Comparison of ENCODE assay signal across 23 mouse cellular contexts in genomic region chr16:37571554-37571953, GRCm38 (mm10). TPM values are rescaled to one million over a fixed set of nuclear protein-coding genes. Genes with fewer than 3 reads are reported as not detected.
DNase-seq lines count a peak whose midpoint lies in the region; ATAC-seq lines count a peak whose summit lies in the region.
"Had no signal": no experiment of that assay in that cellular context is flagged by ENCODE, and none has a peak within 500 bp of the region (broad histone marks: within the 10 kb centered on the region; RNA-seq: fewer than 3 reads in every experiment).

No protein-coding gene starts in this region.

- H3K36me3 ChIP-seq in hindbrain, embryonic 10.5 days = peaks cover 29% of the 10 kb centered on the region
- no peaks in the 10 kb centered on the region for H3K36me3 ChIP-seq in hindbrain, embryonic 11.5 days (ENCODE audit: control insufficient read depth, insufficient read depth, low read length)
- peaks cover 9% of the 10 kb centered on the region; the same call in 1 of the 2 replicates for H3K36me3 ChIP-seq in embryonic facial prominence, embryonic 14.5 days (ENCODE audit: control insufficient read depth, insufficient read depth, low read length)
- no peaks in the 10 kb centered on the region for H3K36me3 ChIP-seq in midbrain, embryonic 15.5 days (replicated peaks)

- 84% methylated on average over 3 of the region's 3 CpGs for WGBS in hindbrain, embryonic 10.5 days
- 87% methylated on average over 3 of the region's 3 CpGs for WGBS in hindbrain, embryonic 11.5 days
- WGBS in embryonic facial prominence, embryonic 14.5 days = 61% methylated on average over 3 of the region's 3 CpGs
- WGBS in midbrain, embryonic 15.5 days = 53% methylated on average over 3 of the region's 3 CpGs

- H3K27me3 ChIP-seq in hindbrain, embryonic 10.5 days (ENCODE audit: insufficient read depth, poor library complexity, severe bottlenecking) = no peaks in the 10 kb centered on the region
- H3K27me3 ChIP-seq in hindbrain, embryonic 11.5 days (ENCODE audit: control insufficient read depth, insufficient read depth, low read length) = no peaks in the 10 kb centered on the region
- no peaks in the 10 kb centered on the region for H3K27me3 ChIP-seq in embryonic facial prominence, embryonic 14.5 days (replicated peaks; ENCODE audit: control insufficient read depth, insufficient read depth, low read length)
- no peaks in the 10 kb centered on the region for H3K27me3 ChIP-seq in midbrain, embryonic 15.5 days (replicated peaks)
- H3K27me3 ChIP-seq: heart, embryonic 13.5 days had no signal

- H3K9me3 ChIP-seq in hindbrain, embryonic 10.5 days = peaks cover 8% of the 10 kb centered on the region
- H3K9me3 ChIP-seq in hindbrain, embryonic 11.5 days (ENCODE audit: control insufficient read depth, low read length) = no peaks in the 10 kb centered on the region
- H3K9me3 ChIP-seq in embryonic facial prominence, embryonic 14.5 days (ENCODE audit: control insufficient read depth, low read length) = no peaks in the 10 kb centered on the region
- no peaks in the 10 kb centered on the region for H3K9me3 ChIP-seq in midbrain, embryonic 15.5 days

- H3K4me1 ChIP-seq in hindbrain, embryonic 10.5 days (replicated peaks) = peaks cover 4% of the 10 kb centered on the region; the same call in 1 of the 2 replicates
- H3K4me1 ChIP-seq in hindbrain, embryonic 11.5 days (replicated peaks; ENCODE audit: control insufficient read depth, insufficient read depth, low read length) = no peaks in the 10 kb centered on the region
- no peaks in the 10 kb centered on the region for H3K4me1 ChIP-seq in embryonic facial prominence, embryonic 14.5 days (ENCODE audit: control insufficient read depth, insufficient read depth, low read length)
- H3K4me1 ChIP-seq in midbrain, embryonic 15.5 days = peaks cover 9% of the 10 kb centered on the region

- no peak overlapping the region for H3K4me3 ChIP-seq in hindbrain, embryonic 10.5 days
- H3K4me3 ChIP-seq in hindbrain, embryonic 11.5 days (ENCODE audit: low read depth, low read length) = no peak overlapping the region
- H3K4me3 ChIP-seq in embryonic facial prominence, embryonic 14.5 days (ENCODE audit: low read depth, low read length) = no peak overlapping the region
- H3K4me3 ChIP-seq in midbrain, embryonic 15.5 days = no peak overlapping the region
- H3K4me3 ChIP-seq: heart, embryonic 13.5 days had no signal

- ATAC-seq in hindbrain, embryonic 11.5 days (ENCODE audit: low FRiP score) = no peak
- 0 out of 2 replicates have a peak, but pooled peaks have one; percentile 31 for ATAC-seq in embryonic facial prominence, embryonic 14.5 days (ENCODE audit: low read depth)
- ATAC-seq in midbrain, embryonic 15.5 days (replicated peaks) = no peak

- H3K4me2 ChIP-seq in hindbrain, embryonic 11.5 days (replicated peaks; ENCODE audit: low read depth, low read length) = no peak overlapping the region
- no peak overlapping the region for H3K4me2 ChIP-seq in embryonic facial prominence, embryonic 14.5 days (ENCODE audit: low read depth, low read length)
- H3K4me2 ChIP-seq in midbrain, embryonic 15.5 days = no peak overlapping the region
- H3K4me2 ChIP-seq: heart, embryonic 13.5 days; liver, embryonic 11.5 days had no signal

- 0 out of 2 replicates have a peak overlapping the region, but pooled peaks have one; percentile 16 for H3K27ac ChIP-seq in hindbrain, embryonic 10.5 days
- no peak overlapping the region for H3K27ac ChIP-seq in hindbrain, embryonic 11.5 days (ENCODE audit: low read depth, low read length)
- peak overlapping the region; percentile 1 for H3K27ac ChIP-seq in embryonic facial prominence, embryonic 14.5 days (replicated peaks; ENCODE audit: low read depth, low read length)
- H3K27ac ChIP-seq in midbrain, embryonic 15.5 days = 0 out of 2 replicates have a peak overlapping the region, but pooled peaks have one; percentile 9
- H3K27ac ChIP-seq: heart, embryonic 13.5 days had no signal

- DNase-seq in hindbrain, embryonic 10.5 days (ENCODE audit: low spot score) = no peak
- no peak for DNase-seq in hindbrain, embryonic 11.5 days (ENCODE audit: low spot score)
- peak; percentile 38 for DNase-seq in embryonic facial prominence, embryonic 14.5 days (ENCODE audit: low spot score)
- peak; percentile 20 for DNase-seq in forelimb bud, embryonic 11.5 days (ENCODE audit: low read depth, low spot score)
- no peak for DNase-seq in left cerebral cortex, adult 9 months (ENCODE audit: low spot score in 2 of 2)
- no peak for DNase-seq in left cerebral cortex, adult 8-10 months (ENCODE audit: low spot score in 2 of 2)
- DNase-seq: adrenal gland, postnatal 25 days; B cell, adult 2 months; cerebellum, adult 18-20 months; cerebellum, postnatal 25 days; embryo, embryonic 11 days; gastrocnemius, postnatal 10 days; heart, adult 18-20 months; heart, postnatal 36 days; kidney, adult 11 months; lung, adult 2 months; thymus, adult 18-20 months had no signal

- H3K9ac ChIP-seq in hindbrain, embryonic 11.5 days (ENCODE audit: low read depth, low read length) = no peak overlapping the region
- H3K9ac ChIP-seq in embryonic facial prominence, embryonic 14.5 days (ENCODE audit: low read depth, low read length) = no peak overlapping the region
- no peak overlapping the region for H3K9ac ChIP-seq in midbrain, embryonic 15.5 days
- H3K9ac ChIP-seq: heart, embryonic 13.5 days had no signal

RNA-seq across cellular contexts. Expression of gene Hgd, which starts 8.4 kb away (rescaled TPM):
- polyA plus RNA-seq in hindbrain, embryonic 10.5 days (2016; fragmentation: Nextera tagmentation; extraction: Ambion mirVana) = 0.12 TPM in 1 of 2 replicates, not detected in the other
- polyA plus RNA-seq in hindbrain, embryonic 11.5 days (2014; fragmentation: Nextera tagmentation; extraction: Ambion mirVana) = not detected in 2 replicates
- not detected in 2 replicates for polyA plus RNA-seq in embryonic facial prominence, embryonic 14.5 days (2014; fragmentation: Nextera tagmentation; extraction: Ambion mirVana)
- 0.14 and 0.37 TPM in 2 replicates for polyA plus RNA-seq in midbrain, embryonic 15.5 days (2015; fragmentation: Nextera tagmentation; extraction: Ambion mirVana)
- total RNA-seq in left cerebral cortex, adult 8-10 months (2022) = not detected
- total RNA-seq: adrenal gland, postnatal 25 days; heart, adult 18-20 months; left cerebral cortex, postnatal 14 days; megakaryocyte-erythroid progenitor cell, adult 5-6 weeks had no signal
- polyA plus RNA-seq: large intestine, adult 2 months had no signal

RNA-seq across cellular contexts. Expression of gene Rabl3, which starts 31.9 kb away (rescaled TPM):
- 38.3 and 40.5 TPM in 2 replicates for polyA plus RNA-seq in hindbrain, embryonic 10.5 days (2016; fragmentation: Nextera tagmentation; extraction: Ambion mirVana)
- polyA plus RNA-seq in hindbrain, embryonic 11.5 days (2014; fragmentation: Nextera tagmentation; extraction: Ambion mirVana) = 42.1 and 45.6 TPM in 2 replicates
- polyA plus RNA-seq in embryonic facial prominence, embryonic 14.5 days (2014; fragmentation: Nextera tagmentation; extraction: Ambion mirVana) = 21.0 and 26.6 TPM in 2 replicates
- 18.9 and 19.9 TPM in 2 replicates for polyA plus RNA-seq in midbrain, embryonic 15.5 days (2015; fragmentation: Nextera tagmentation; extraction: Ambion mirVana)
- 10 to 100 TPM in 3 of 4 experiments, 1 to 10 TPM in 1; 9.4 to 12.0 (median 11.1) TPM for total RNA-seq in left cerebral cortex, adult 8-10 months (2022)

RNA-seq across cellular contexts. Expression of gene Gtf2e1, which starts 32.0 kb away (rescaled TPM):
- polyA plus RNA-seq in hindbrain, embryonic 10.5 days (2016; fragmentation: Nextera tagmentation; extraction: Ambion mirVana) = 47.5 and 49.5 TPM in 2 replicates
- polyA plus RNA-seq in hindbrain, embryonic 11.5 days (2014; fragmentation: Nextera tagmentation; extraction: Ambion mirVana) = 50.5 and 50.8 TPM in 2 replicates
- 29.0 and 32.5 TPM in 2 replicates for polyA plus RNA-seq in embryonic facial prominence, embryonic 14.5 days (2014; fragmentation: Nextera tagmentation; extraction: Ambion mirVana)
- polyA plus RNA-seq in midbrain, embryonic 15.5 days (2015; fragmentation: Nextera tagmentation; extraction: Ambion mirVana) = 32.0 and 32.4 TPM in 2 replicates
- total RNA-seq in left cerebral cortex, adult 8-10 months (2022) = 10 to 100 TPM; 14.7 to 16.6 (median 16.1) TPM

Comparison
In these comparisons a context has a peak if more than half of its experiments do, and no peak if none do; other contexts are left out.
1. DNase-seq: peak in embryonic facial prominence, embryonic 14.5 days (single experiment) and forelimb bud, embryonic 11.5 days (single experiment); none in hindbrain, embryonic 10.5 days (single experiment), hindbrain, embryonic 11.5 days (single experiment), left cerebral cortex, adult 9 months (0 of 2) and left cerebral cortex, adult 8-10 months (0 of 2).